Mouse (Mus musculus) embryonic facial prominence, embryonic 10.5 days (tissue): ENCODE results near the gene Clasp1. TPM values are rescaled to one million over a fixed set of nuclear protein-coding genes. Genes with fewer than 3 reads are reported as not detected.

Experiments used
- DNase-seq: peaks from one replicate; pipeline ENCODE4 v3.0.0-alpha.2; 2017; ENCODE audit warnings: low spot score
- H3K27ac ChIP-seq: fragments of 300-500 bp; sonication (generic); replicated peaks from 2 replicates; pipeline ENCODE4 v1.5.1; 2016; ENCODE audit warnings: mild to moderate bottlenecking
- H3K27me3 ChIP-seq: fragments of 300-500 bp; sonication (generic); replicated peaks from 2 replicates; pipeline ENCODE4 v1.6.1; 2016; ENCODE audit warnings: low read depth, mild to moderate bottlenecking; ENCODE audit not compliant: poor library complexity, severe bottlenecking
- H3K36me3 ChIP-seq: fragments of 300-500 bp; sonication (generic); replicated peaks from 2 replicates; pipeline ENCODE4 v1.6.1; 2016; ENCODE audit warnings: mild to moderate bottlenecking, moderate library complexity
- H3K4me1 ChIP-seq: fragments of 300-500 bp; sonication (generic); 2 replicates; pipeline ENCODE4 v1.6.1; 2016
- H3K4me3 ChIP-seq: fragments of 300-500 bp; sonication (generic); 2 replicates; pipeline ENCODE4 v1.5.1; 2016; ENCODE audit warnings: mild to moderate bottlenecking, moderate library complexity
- H3K9me3 ChIP-seq: fragments of 300-500 bp; sonication (generic); 2 replicates; pipeline ENCODE4 v1.6.1; 2016; ENCODE audit warnings: mild to moderate bottlenecking
- WGBS: fragments of 180-500 bp; shearing (Covaris S2); methylation state at CpG from one replicate; pipeline ENCODE4 v1.1.7; 2016; 5-methylcytosine and 5-hydroxymethylcytosine counted together
- polyA plus RNA-seq: library from polyadenylated mRNA; unstranded; fragments of >200 nt; fragmentation: Nextera tagmentation; extraction: Ambion mirVana; gene quantifications from 2 replicates; pipeline ENCODE4 v1.2.1, GENCODE M21; 2016

The Clasp1 gene
- polyA plus RNA-seq, 1 experiment from 2014 or later = 94.7 TPM

- peaks cover 39% of the 10 kb centered on the region for H3K36me3 ChIP-seq
- no peak overlapping the region for H3K27ac ChIP-seq
- peak overlapping the region; percentile 94 for H3K4me3 ChIP-seq
- WGBS = 87% methylated on average over 2 of the region's 2 CpGs
- no peak for DNase-seq
- no peaks in the 10 kb centered on the region for H3K27me3 ChIP-seq
- no peaks in the 10 kb centered on the region for H3K9me3 ChIP-seq
- peaks cover 18% of the 10 kb centered on the region for H3K4me1 ChIP-seq
These were observed 2.1 kb downstream of the Clasp1 start for GRCm38 (mm10) chr1:118390871-118391387.

DNA sequence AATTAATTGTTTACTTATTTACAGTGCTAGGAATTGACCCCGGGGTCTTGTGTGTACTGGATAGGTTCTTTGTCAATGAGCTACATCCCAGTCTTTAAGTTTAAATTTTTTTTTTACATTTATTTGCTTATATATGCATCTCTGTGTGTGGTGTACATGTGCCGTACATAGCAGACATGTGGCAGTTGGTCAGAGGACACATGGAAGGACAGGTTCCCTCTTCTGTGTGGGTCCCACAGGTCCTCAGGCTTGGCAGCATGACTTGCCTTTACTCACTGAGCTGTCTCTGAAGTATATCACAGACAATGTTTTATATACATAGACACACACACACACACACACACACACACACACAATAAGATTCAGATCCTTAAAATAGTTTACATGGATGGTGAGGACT is 3.4 kb downstream of the Clasp1 start:
- Histone ChIP-seq H3K27ac (no peak overlapping the region), H3K9me3 (no peaks in the 10 kb centered on the region), H3K36me3 (peaks cover 45% of the 10 kb centered on the region), H3K4me1 (peaks cover 18% of the 10 kb centered on the region), H3K4me3 (no peak overlapping the region), H3K27me3 (no peaks in the 10 kb centered on the region)
- 94% methylated on average over 2 of the region's 2 CpGs for WGBS
- DNase-seq = no peak

DNA sequence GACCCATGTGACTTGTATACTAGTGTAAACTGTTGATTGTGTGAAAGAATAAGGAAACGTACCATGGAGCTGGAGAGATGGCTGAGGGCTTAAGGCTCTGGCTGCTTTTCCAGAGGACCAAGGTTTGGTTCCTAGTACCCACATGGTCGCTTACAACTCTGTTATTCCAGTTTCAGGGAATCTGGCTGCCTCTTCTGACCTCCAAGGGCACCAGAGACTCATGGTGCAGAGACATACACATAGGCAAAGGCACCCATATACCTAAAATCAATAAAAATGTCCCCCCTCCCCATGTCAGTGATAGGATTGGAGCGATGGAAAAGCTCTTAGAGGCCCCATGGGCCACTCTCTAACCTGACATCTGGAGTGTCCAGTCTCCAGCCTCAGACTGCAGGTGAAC is 5.1 kb downstream of the Clasp1 start:
- Histone ChIP-seq H3K4me3 (no peak overlapping the region), H3K36me3 (peaks cover 55% of the 10 kb centered on the region), H3K4me1 (peaks cover 20% of the 10 kb centered on the region), H3K9me3 (no peaks in the 10 kb centered on the region), H3K27me3 (no peaks in the 10 kb centered on the region), H3K27ac (no peak overlapping the region)
- WGBS = 92% methylated on average over 3 of the region's 3 CpGs
- no peak for DNase-seq

GRCm38 (mm10) chr1:118397866-118398265 is 9.0 kb downstream of the Clasp1 start:
- H3K4me1 ChIP-seq = peaks cover 16% of the 10 kb centered on the region
- H3K27ac ChIP-seq = no peak overlapping the region
- no peak overlapping the region for H3K4me3 ChIP-seq
- H3K27me3 ChIP-seq = no peaks in the 10 kb centered on the region
- peaks cover 65% of the 10 kb centered on the region for H3K36me3 ChIP-seq
- no peak for DNase-seq
- 92% methylated on average over 9 of the region's 9 CpGs for whole genome bisulfite sequencing
- no peaks in the 10 kb centered on the region for H3K9me3 ChIP-seq

DNA sequence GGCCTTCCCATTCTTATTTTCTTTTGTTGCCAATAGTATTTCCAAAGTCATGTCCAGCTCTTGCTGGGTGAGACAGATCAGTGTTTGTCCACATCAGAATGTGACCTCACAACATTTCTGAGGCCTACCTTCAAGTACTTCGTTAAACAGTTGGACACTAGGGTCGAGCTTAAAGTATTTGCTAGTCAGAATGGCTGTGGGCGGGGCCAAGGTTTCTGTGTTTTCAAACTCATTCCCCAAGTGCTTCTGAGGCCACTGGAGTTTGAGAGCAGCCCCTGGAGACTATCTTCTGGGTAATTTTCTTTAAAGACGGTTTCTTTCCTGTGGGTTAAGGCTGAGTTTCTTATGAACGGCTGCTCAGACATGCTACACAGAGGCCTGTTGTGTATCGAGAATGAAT is 9.7 kb downstream of the Clasp1 start:
- H3K36me3 ChIP-seq = peaks cover 65% of the 10 kb centered on the region
- H3K27me3 ChIP-seq = no peaks in the 10 kb centered on the region
- H3K4me3 ChIP-seq = no peak overlapping the region
- H3K4me1 ChIP-seq = peaks cover 16% of the 10 kb centered on the region
- WGBS = 67% methylated on average over 6 of the region's 6 CpGs
- H3K9me3 ChIP-seq = no peaks in the 10 kb centered on the region
- no peak for DNase-seq
- no peak overlapping the region for H3K27ac ChIP-seq

DNA sequence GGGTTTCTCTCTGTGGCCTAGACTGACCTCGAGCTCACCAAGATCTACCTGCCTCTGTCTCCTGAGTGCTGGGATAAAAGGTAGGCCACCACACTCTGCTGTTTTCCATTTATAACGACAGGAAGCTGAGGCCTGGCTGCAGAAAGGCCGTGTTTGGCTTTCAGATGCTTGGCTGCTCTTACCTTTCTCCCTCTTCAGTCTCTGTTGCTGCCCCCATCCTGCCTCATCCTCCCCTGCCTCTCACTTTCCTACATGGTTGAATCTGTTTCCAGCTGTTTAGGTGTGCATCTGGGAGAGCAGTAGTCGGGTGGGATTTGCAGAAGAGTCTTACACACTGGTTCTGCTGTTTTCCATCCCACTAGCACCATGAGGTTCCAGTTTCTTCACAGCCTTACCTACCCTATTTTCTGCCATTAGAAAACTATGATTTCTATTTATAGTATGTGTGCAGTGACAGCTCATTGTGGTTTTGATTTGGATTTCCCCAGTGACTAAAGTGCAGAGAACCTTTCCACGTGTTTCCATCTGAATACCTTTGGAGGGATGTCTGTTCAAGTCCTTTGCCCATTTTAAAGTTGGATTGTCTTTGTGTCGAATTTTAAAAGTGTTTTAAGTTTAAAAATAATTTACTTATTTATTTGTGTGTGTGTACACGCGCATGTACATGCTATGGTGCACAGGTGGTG is 10.9 kb downstream of the Clasp1 start:
- 87% methylated on average over 8 of the region's 8 CpGs for WGBS
- no peaks in the 10 kb centered on the region for H3K9me3 ChIP-seq
- no peak overlapping the region for H3K27ac ChIP-seq
- no peak overlapping the region for H3K4me3 ChIP-seq
- no peaks in the 10 kb centered on the region for H3K27me3 ChIP-seq
- peaks cover 62% of the 10 kb centered on the region for H3K36me3 ChIP-seq
- no peak for DNase-seq
- H3K4me1 ChIP-seq = peaks cover 16% of the 10 kb centered on the region

GRCm38 (mm10) chr1:118401991-118402390 is 13.1 kb downstream of the Clasp1 start:
- H3K36me3 ChIP-seq = peaks cover 56% of the 10 kb centered on the region
- no peak overlapping the region for H3K4me3 ChIP-seq
- 86% methylated on average over 4 of the region's 4 CpGs for WGBS
- H3K27ac ChIP-seq = no peak overlapping the region
- H3K9me3 ChIP-seq = no peaks in the 10 kb centered on the region
- H3K27me3 ChIP-seq = no peaks in the 10 kb centered on the region
- H3K4me1 ChIP-seq = peaks cover 16% of the 10 kb centered on the region
- no peak for DNase-seq

DNA sequence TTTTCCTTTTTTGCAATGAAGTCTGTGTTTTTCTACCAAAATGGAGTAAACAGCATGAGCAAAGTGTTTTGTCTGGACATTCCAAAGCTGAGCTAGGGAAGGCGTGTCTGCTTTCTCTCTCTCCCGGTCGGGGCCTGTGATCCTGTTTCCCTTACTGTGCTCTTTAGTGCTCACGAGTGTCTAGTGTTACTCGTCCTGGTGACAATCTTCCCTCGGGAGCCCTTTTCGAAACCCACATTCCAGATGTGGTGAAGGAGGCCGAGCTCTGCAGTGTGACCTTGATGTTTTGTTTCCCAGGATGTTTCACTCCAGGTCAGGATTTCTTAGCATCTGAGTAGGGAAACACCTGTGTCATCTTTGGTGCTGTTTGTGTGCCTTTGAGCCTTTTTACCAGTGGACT is 13.7 kb downstream of the Clasp1 start:
- H3K27ac ChIP-seq = no peak overlapping the region
- H3K27me3 ChIP-seq = no peaks in the 10 kb centered on the region
- H3K4me3 ChIP-seq = no peak overlapping the region
- WGBS = 45% methylated on average over 8 of the region's 8 CpGs
- peak; percentile 32 for DNase-seq
- peaks cover 16% of the 10 kb centered on the region for H3K4me1 ChIP-seq
- peaks cover 58% of the 10 kb centered on the region for H3K36me3 ChIP-seq
- no peaks in the 10 kb centered on the region for H3K9me3 ChIP-seq

- no peak for DNase-seq
- H3K27me3 ChIP-seq = no peaks in the 10 kb centered on the region
- H3K27ac ChIP-seq = no peak overlapping the region
- peaks cover 16% of the 10 kb centered on the region for H3K4me1 ChIP-seq
- H3K36me3 ChIP-seq = peaks cover 55% of the 10 kb centered on the region
- H3K9me3 ChIP-seq = no peaks in the 10 kb centered on the region
- H3K4me3 ChIP-seq = no peak overlapping the region
- WGBS = 85% methylated on average over 6 of the region's 6 CpGs
These were observed 14.1 kb downstream of the Clasp1 start for GRCm38 (mm10) chr1:118402966-118403365.

DNA sequence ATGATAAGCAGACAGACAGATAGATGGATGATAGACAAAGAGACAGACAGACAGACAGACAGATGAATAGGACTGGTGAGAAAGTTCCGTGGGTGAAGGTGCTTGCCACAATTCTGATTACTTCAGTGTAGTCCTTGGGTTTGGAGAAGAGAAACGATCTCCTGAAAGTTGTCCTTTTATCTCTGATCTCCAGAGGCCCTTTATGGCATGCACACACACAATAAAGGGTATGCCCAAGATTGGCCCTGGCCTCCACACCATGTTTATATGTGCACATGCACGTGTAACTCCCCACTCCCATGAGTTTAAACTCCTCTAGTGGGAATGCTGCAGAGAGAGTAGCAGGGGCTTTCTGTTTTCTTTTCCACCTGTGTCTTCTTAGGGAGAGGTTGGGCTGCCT is 14.6 kb downstream of the Clasp1 start:
- DNase-seq = no peak
- Histone ChIP-seq H3K4me1 (peaks cover 13% of the 10 kb centered on the region), H3K9me3 (no peaks in the 10 kb centered on the region), H3K4me3 (no peak overlapping the region), H3K27ac (no peak overlapping the region), H3K36me3 (peaks cover 51% of the 10 kb centered on the region), H3K27me3 (no peaks in the 10 kb centered on the region)
- WGBS = 94% methylated on average over 3 of the region's 3 CpGs

GRCm38 (mm10) chr1:118407586-118408250 is 18.9 kb downstream of the Clasp1 start:
- no peaks in the 10 kb centered on the region for H3K9me3 ChIP-seq
- H3K36me3 ChIP-seq = peaks cover 51% of the 10 kb centered on the region
- no peak overlapping the region for H3K4me3 ChIP-seq
- DNase-seq = no peak
- H3K4me1 ChIP-seq = no peaks in the 10 kb centered on the region
- 90% methylated on average over 7 of the region's 7 CpGs for WGBS
- no peaks in the 10 kb centered on the region for H3K27me3 ChIP-seq
- no peak overlapping the region for H3K27ac ChIP-seq

DNA sequence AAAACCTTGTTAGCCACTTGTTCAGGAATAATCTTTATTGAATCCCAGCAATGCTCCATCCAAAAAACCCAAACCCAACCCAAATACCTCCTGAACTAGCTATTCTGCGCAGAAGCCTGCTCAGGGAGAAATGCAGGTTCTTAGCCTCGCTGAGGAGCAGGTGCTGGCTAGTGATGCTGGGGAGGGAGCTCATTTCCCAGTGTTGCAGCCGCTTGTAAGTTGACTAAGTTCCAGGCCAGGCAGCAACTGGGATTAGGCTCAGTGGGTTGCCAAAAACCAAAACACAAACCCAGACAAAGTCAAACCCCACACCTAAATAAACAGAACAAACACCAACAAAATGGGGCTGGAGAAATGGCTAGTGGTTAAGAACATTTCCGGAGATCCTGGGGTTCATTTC is 20.4 kb downstream of the Clasp1 start:
- no peaks in the 10 kb centered on the region for H3K9me3 ChIP-seq
- H3K36me3 ChIP-seq = peaks cover 42% of the 10 kb centered on the region
- no peak overlapping the region for H3K4me3 ChIP-seq
- no peak overlapping the region for H3K27ac ChIP-seq
- H3K4me1 ChIP-seq = no peaks in the 10 kb centered on the region
- 76% methylated on average over 4 of the region's 4 CpGs for WGBS
- DNase-seq = no peak
- H3K27me3 ChIP-seq = no peaks in the 10 kb centered on the region

DNA sequence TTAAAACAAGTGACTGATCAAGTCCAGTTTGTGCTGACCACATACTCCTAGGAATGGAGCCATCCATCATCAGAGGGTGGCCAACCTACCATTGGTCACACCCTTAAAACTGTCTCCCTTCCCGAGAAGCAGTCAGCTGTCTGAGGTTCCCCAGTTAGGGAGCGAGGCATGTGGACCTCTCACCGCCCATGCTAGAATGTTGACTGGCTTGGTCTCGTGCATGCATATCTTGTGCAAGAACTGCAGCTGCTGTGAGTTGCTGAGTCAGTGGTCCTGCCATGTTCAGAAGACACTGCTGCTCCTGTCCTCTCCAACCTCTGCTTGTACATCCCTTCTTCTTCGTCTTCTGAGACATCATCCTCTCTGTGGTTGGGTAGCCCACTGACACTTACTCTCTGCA is 22.0 kb downstream of the Clasp1 start:
- Histone ChIP-seq H3K36me3 (peaks cover 42% of the 10 kb centered on the region), H3K4me1 (peaks cover 4% of the 10 kb centered on the region; the same call in 1 of the 2 replicates), H3K27ac (no peak overlapping the region), H3K4me3 (no peak overlapping the region), H3K9me3 (no peaks in the 10 kb centered on the region), H3K27me3 (no peaks in the 10 kb centered on the region)
- 88% methylated on average over 5 of the region's 5 CpGs for WGBS
- DNase-seq = no peak
